Mouse (Mus musculus): ENCODE results near the gene Gm10392. TPM values are rescaled to one million over a fixed set of nuclear protein-coding genes. Genes with fewer than 3 reads are reported as not detected.
"Not testable (repeated sequence)": the region's sequence is repeated elsewhere in the genome, so short reads cannot be mapped to it uniquely, and the experiment has no call there.

The Gm10392 gene
- polyA plus RNA-seq (2015; fragmentation: Nextera tagmentation; extraction: Ambion mirVana), result not detected in 2 replicates

GRCm38 (mm10) chr11:77519043-77519442, at the start of gene Gm10392:
Gm10392 (minus strand) TSS chr11:77519198.
- H3K9ac ChIP-seq, result no peak within 1 kb of the TSS
- no peaks in the 10 kb centered on the region for H3K36me3 ChIP-seq
- peaks cover 42% of the 10 kb centered on the region for H3K27me3 ChIP-seq
- H3K4me1 ChIP-seq, result peaks cover 22% of the 10 kb centered on the region
- H3K4me3 ChIP-seq, result no peak within 1 kb of the TSS
- ATAC-seq (ENCODE audit: low FRiP score, low read depth), result no peak
- no peak within 1 kb of the TSS for H3K4me2 ChIP-seq (replicated peaks)
- 69% methylated on average over 5 of the region's 5 CpGs for WGBS
- H3K9me3 ChIP-seq, result no peaks in the 10 kb centered on the region
- no peak within 1 kb of the TSS for H3K27ac ChIP-seq

- H3K4me3 ChIP-seq, result no peak overlapping the region
- no peaks in the 10 kb centered on the region for H3K4me1 ChIP-seq
- H3K9ac ChIP-seq, result no peak overlapping the region
- ATAC-seq (ENCODE audit: low FRiP score, low read depth), result no peak
- peaks cover 82% of the 10 kb centered on the region for H3K36me3 ChIP-seq
- no peaks in the 10 kb centered on the region for H3K27me3 ChIP-seq
- no peak overlapping the region for H3K27ac ChIP-seq
- no peak overlapping the region for H3K4me2 ChIP-seq (replicated peaks)
- WGBS, result 95% methylated on average over 7 of the region's 7 CpGs
- no peaks in the 10 kb centered on the region for H3K9me3 ChIP-seq
Observed at GRCm38 (mm10) chr11:77545261-77545660, 26.3 kb upstream of the Gm10392 start.

DNA sequence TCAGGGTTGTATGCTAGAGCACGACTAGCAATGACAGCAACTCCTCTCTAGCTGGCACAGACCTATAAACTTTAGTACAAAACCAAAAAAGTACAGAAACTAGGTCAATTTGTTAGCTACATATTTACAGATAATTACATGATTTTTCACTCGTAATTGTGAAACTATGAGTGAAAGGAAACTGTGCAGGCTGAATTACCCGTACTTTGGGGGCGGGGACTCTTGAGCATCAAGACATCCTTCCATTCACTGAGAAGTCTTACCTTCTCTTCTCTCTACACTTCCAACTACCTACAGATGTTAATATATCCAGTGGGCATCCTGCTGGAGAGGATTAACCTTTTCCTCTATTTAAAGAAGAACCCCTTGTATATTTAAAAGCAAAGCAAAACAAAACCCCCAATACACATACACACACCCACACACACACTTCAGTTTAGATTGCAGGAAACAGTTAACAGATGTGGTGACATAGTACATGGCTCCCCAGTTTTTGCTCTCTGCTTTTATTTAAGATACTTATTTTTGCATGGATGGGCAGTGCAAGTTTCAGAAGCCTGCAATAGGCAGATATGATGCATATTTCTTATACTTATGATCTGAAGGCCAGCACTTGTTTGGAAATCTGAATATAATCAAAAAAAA, 13.3 kb upstream of the Gm10392 start:
- no peak overlapping the region for H3K4me2 ChIP-seq (replicated peaks)
- H3K27ac ChIP-seq, result no peak overlapping the region
- no peak for ATAC-seq (ENCODE audit: low FRiP score, low read depth)
- H3K4me3 ChIP-seq, result no peak overlapping the region
- H3K4me1 ChIP-seq, result no peaks in the 10 kb centered on the region
- WGBS, result 84% methylated on average over 4 of the region's 4 CpGs
- no peaks in the 10 kb centered on the region for H3K27me3 ChIP-seq
- H3K9ac ChIP-seq, result no peak overlapping the region
- H3K36me3 ChIP-seq, result peaks cover 24% of the 10 kb centered on the region
- no peaks in the 10 kb centered on the region for H3K9me3 ChIP-seq

DNA sequence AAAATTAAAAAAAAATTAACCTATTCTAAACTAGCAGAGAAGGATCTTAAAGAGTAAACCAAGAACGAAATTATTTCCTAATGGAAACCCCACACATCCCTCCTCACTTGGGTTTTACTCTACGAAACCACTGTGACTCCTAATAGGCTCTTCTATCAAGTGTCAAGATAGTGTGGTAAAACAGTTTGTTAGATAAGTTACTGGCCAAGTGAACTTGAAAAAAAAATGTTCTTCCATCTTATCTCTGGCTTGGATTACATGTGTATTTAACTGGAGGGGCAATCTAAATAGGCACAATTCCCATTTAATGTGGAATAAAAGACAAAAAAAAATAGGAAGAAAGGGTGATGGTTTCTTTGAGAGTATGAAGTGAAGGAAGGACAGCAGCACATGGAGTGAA, 11.9 kb upstream of the Gm10392 start:
- ATAC-seq (ENCODE audit: low FRiP score, low read depth), result no peak
- Histone ChIP-seq H3K36me3 (peaks cover 11% of the 10 kb centered on the region), H3K4me3 (no peak overlapping the region), H3K4me2 (replicated peaks) (no peak overlapping the region), H3K9ac (no peak overlapping the region), H3K27me3 (no peaks in the 10 kb centered on the region), H3K4me1 (no peaks in the 10 kb centered on the region), H3K9me3 (no peaks in the 10 kb centered on the region), H3K27ac (no peak overlapping the region)
- 94% methylated on average over 2 of the region's 2 CpGs for WGBS

DNA sequence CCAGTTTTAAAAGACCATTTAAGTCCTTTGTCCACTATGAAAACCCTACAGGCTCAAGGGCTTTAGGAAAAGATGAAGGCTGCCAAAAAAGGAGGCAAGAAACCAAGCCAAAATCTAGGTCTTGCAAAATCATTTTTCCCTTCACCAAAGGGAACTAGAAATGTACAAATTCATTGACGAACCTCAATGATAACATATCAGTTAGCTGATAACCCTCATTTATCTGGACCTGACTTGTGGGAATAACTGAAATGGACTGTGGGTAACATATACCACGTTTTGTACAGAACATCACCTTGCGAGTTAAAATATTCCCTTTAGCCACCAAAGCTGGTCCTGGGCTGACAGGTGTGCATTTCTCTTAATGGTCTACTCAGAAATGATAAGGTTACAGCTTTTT, 10.6 kb upstream of the Gm10392 start:
- no peak for ATAC-seq (ENCODE audit: low FRiP score, low read depth)

GRCm38 (mm10) chr11:77528420-77528819, 9.4 kb upstream of the Gm10392 start:
- not testable (repeated sequence) for H3K9me3 ChIP-seq; H3K27ac ChIP-seq; H3K4me3 ChIP-seq; H3K4me2 ChIP-seq (replicated peaks); ATAC-seq (ENCODE audit: low FRiP score, low read depth); H3K4me1 ChIP-seq; H3K27me3 ChIP-seq; H3K9ac ChIP-seq; H3K36me3 ChIP-seq
- 87% methylated on average over 3 of the region's 3 CpGs for WGBS

More for the DNA sequence above, 10.6 kb upstream of the Gm10392 start:
- H3K4me1 ChIP-seq, result no peaks in the 10 kb centered on the region
- 81% methylated on average over 3 of the region's 3 CpGs for WGBS
- H3K4me2 ChIP-seq (replicated peaks), result no peak overlapping the region
- H3K9me3 ChIP-seq, result no peaks in the 10 kb centered on the region
- H3K27ac ChIP-seq, result no peak overlapping the region
- H3K4me3 ChIP-seq, result no peak overlapping the region
- peaks cover 6% of the 10 kb centered on the region for H3K36me3 ChIP-seq
- H3K27me3 ChIP-seq, result no peaks in the 10 kb centered on the region
- no peak overlapping the region for H3K9ac ChIP-seq

DNA sequence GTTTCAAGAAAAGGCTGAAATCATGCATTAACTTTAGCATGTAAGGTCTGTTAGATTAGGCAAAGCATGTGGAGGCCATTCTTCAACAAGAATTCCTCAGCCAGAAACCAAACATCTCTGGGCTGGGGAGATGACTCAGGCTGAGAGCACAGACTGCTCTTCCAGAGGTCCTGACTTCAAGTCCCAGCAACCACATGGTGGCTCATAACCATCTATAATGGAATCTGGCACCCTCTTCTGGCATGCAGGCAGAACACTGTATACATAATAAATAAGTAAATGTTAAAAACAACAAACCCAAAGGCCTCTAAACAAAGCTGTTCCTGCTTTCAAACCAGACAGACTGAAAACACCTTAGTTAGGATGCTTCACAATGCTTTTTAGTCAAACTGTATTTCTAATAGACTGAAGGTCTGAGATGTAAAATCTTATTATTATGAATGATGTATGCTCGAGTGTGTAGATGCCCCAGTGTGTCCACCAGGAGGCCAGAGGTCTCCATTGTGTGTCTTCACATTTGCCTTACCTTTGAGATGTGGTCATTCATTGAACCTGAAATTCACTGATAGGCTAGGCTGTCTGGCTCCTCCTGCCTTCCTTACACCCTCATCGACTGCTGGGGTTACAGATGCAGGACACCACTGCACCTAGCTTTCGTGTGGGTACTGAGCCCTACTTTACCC, 6.9 kb upstream of the Gm10392 start:
- Histone ChIP-seq H3K36me3 (no peaks in the 10 kb centered on the region), H3K27ac (no peak overlapping the region)
- WGBS, result 74% methylated on average over 3 of the region's 3 CpGs

GRCm38 (mm10) chr11:77520601-77521529, 1.9 kb upstream of the Gm10392 start:
- Histone ChIP-seq H3K27me3 (peaks cover 25% of the 10 kb centered on the region), H3K9me3 (no peaks in the 10 kb centered on the region)
- no peak for ATAC-seq (ENCODE audit: low FRiP score, low read depth)

More for the DNA sequence above, 6.9 kb upstream of the Gm10392 start:
- Histone ChIP-seq H3K4me2 (replicated peaks) (no peak overlapping the region), H3K4me1 (no peaks in the 10 kb centered on the region), H3K9ac (no peak overlapping the region), H3K4me3 (no peak overlapping the region), H3K27me3 (no peaks in the 10 kb centered on the region), H3K9me3 (no peaks in the 10 kb centered on the region)
- ATAC-seq (ENCODE audit: low FRiP score, low read depth), result no peak

DNA sequence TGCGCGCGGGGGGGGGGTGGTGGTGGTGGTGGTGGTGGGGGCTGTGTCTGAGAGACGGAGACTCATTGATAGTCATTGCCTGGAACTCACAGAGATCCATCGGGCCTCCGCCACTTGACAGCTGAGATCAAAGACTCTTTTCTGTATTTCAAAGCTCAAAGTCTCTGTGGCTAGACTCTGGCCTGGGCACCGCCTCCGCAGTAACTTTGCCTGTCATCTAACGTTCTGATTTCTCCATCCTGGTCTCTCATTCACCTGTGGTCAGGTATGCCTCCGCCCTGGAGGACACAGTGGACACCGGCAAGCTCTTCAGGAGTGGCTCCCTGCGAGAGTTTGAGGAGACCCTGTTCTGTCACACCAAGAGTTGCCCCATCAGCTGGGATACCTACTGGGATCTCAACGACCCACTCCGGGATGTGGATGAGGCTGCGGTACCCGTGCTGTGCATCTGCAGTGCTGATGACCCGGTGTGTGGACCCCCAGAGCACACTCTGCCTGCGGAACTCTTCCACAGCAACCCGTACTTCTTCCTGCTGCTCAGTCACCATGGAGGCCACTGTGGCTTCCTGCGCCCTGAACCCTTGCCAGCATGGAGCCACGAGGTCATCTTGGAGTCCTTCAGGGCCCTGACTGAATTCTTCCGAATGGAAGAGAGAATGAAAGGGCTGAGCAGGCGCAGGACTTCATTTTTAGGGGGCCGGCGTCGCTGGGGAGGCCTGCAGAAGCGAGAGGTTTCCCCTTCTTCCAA, 773 bp downstream of the Gm10392 start:
- no peaks in the 10 kb centered on the region for H3K36me3 ChIP-seq
- H3K4me1 ChIP-seq, result peaks cover 28% of the 10 kb centered on the region
- no peak for ATAC-seq (ENCODE audit: low FRiP score, low read depth)
- H3K27me3 ChIP-seq, result peaks cover 43% of the 10 kb centered on the region
- no peak overlapping the region for H3K9ac ChIP-seq
- no peak overlapping the region for H3K27ac ChIP-seq
- WGBS, result 75% methylated on average over 26 of the region's 27 CpGs
- H3K9me3 ChIP-seq, result no peaks in the 10 kb centered on the region
- H3K4me3 ChIP-seq, result no peak overlapping the region
- no peak overlapping the region for H3K4me2 ChIP-seq (replicated peaks)

More at GRCm38 (mm10) chr11:77520601-77521529, 1.9 kb upstream of the Gm10392 start:
- no peak overlapping the region for H3K27ac ChIP-seq
- WGBS, result 48% methylated on average over 5 of the region's 5 CpGs
- no peak overlapping the region for H3K4me2 ChIP-seq (replicated peaks)
- no peaks in the 10 kb centered on the region for H3K36me3 ChIP-seq
- H3K4me3 ChIP-seq, result no peak overlapping the region
- H3K4me1 ChIP-seq, result peaks cover 4% of the 10 kb centered on the region
- H3K9ac ChIP-seq, result no peak overlapping the region

DNA sequence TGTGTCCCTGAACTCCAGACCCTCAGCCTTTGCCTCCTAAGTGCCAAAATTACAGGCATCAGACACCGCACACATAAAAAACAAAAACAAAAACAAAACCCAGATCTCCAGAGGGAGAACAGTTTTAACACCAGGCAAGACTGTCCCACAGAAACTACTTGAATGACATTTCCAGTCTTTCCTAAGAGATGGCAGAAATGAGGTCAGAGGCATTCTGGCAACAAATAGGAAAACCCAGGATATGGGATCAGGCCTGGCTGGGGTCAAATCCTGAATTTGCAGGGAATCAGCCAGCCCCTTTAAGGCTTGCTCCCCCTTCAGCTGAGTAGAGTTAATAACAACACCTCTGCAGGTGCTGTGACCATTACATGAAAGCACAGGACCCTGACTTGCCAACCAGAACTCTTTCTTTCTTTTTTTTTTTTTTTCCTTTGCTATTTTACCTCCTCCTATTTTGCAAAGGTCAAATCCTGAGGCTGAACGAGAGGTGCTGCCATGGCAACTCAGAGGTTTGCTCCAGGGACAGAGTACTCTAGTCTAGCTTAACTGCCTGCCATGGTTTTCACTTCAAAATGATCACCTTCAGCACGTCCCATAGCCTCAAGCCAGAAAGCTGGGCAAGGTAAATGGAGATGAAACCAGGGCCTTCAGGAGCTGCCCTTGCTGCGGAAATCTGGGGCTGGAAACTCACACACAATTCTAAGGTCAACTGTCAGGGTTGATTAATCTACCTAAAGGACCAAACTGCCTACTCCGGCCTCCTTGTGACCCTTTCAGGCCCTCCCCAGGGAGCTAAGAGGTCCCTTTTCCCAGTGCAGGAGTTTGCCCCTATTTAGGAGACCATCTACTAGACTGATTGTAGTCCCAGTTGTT, 2.2 kb downstream of the Gm10392 start:
- Histone ChIP-seq H3K36me3 (no peaks in the 10 kb centered on the region), H3K27ac (no peak overlapping the region), H3K9me3 (no peaks in the 10 kb centered on the region), H3K4me1 (peaks cover 34% of the 10 kb centered on the region), H3K27me3 (peaks cover 43% of the 10 kb centered on the region), H3K9ac (no peak overlapping the region), H3K4me2 (replicated peaks) (no peak overlapping the region), H3K4me3 (no peak overlapping the region)
- 52% methylated on average over 5 of the region's 5 CpGs for WGBS
- no peak for ATAC-seq (ENCODE audit: low FRiP score, low read depth)
